Mouse (Mus musculus) heart, embryonic 16.5 days (tissue): ENCODE results near the gene Cyp26b1. TPM values are rescaled to one million over a fixed set of nuclear protein-coding genes. Genes with fewer than 3 reads are reported as not detected.

Experiments used
- ATAC-seq: fragments of 200-750 bp; cut with Nextera tagmentation; replicated peaks from 2 replicates; pipeline ENCODE4 v1.8.0; 2017; ENCODE audit warnings: moderate number of reproducible peaks; ENCODE audit not compliant: insufficient read depth, low FRiP score; ENCODE audit errors: extremely low read depth
- H3K27ac ChIP-seq: fragments of 300-500 bp; sonication (generic); 2 replicates; pipeline ENCODE4 v1.5.1; 2014; ENCODE audit warnings: mild to moderate bottlenecking, low read length, control low read depth, moderate library complexity
- H3K27me3 ChIP-seq: fragments of 300-500 bp; sonication (generic); 2 replicates; pipeline ENCODE4 v1.6.1; 2014; ENCODE audit warnings: low read length, mixed read lengths; ENCODE audit not compliant: control insufficient read depth, insufficient read depth
- H3K36me3 ChIP-seq: fragments of 300-500 bp; sonication (generic); 2 replicates; pipeline ENCODE4 v1.6.1; 2014; ENCODE audit not compliant: control insufficient read depth, insufficient read depth
- H3K4me1 ChIP-seq: fragments of 300-500 bp; sonication (generic); 2 replicates; pipeline ENCODE4 v1.6.1; 2014; ENCODE audit warnings: low read length, mixed read lengths; ENCODE audit not compliant: control insufficient read depth, insufficient read depth
- H3K4me2 ChIP-seq: fragments of 300-500 bp; sonication (generic); 2 replicates; pipeline ENCODE4 v1.6.1; 2014; ENCODE audit warnings: low read depth, mild to moderate bottlenecking, control low read depth, low read length
- H3K4me3 ChIP-seq: fragments of 300-500 bp; sonication (generic); 2 replicates; pipeline ENCODE4 v1.5.1; 2014; ENCODE audit warnings: mild to moderate bottlenecking, control low read depth, low read length
- H3K9ac ChIP-seq: fragments of 300-500 bp; sonication (generic); 2 replicates; pipeline ENCODE4 v1.6.1; 2014; ENCODE audit warnings: low read length, control low read depth
- H3K9me3 ChIP-seq: fragments of 300-500 bp; sonication (generic); replicated peaks from 2 replicates; pipeline ENCODE4 v1.6.1; 2016; ENCODE audit warnings: low read length; ENCODE audit not compliant: control insufficient read depth
- WGBS: fragments of 180-500 bp; shearing (Covaris S2); extraction: QIAGEN DNeasy Blood & Tissue Kit; methylation state at CpG from one replicate; pipeline ENCODE4 v1.1.7; 2014; 5-methylcytosine and 5-hydroxymethylcytosine counted together
- polyA plus RNA-seq: library from polyadenylated mRNA; unstranded; fragments of >200 nt; fragmentation: Nextera tagmentation; extraction: Ambion mirVana; gene quantifications from 2 replicates; pipeline ENCODE4 v1.2.1, GENCODE M21; 2015

The Cyp26b1 gene
- polyA plus RNA-seq, 1 experiment from 2014 or later: 1.7 TPM

DNA sequence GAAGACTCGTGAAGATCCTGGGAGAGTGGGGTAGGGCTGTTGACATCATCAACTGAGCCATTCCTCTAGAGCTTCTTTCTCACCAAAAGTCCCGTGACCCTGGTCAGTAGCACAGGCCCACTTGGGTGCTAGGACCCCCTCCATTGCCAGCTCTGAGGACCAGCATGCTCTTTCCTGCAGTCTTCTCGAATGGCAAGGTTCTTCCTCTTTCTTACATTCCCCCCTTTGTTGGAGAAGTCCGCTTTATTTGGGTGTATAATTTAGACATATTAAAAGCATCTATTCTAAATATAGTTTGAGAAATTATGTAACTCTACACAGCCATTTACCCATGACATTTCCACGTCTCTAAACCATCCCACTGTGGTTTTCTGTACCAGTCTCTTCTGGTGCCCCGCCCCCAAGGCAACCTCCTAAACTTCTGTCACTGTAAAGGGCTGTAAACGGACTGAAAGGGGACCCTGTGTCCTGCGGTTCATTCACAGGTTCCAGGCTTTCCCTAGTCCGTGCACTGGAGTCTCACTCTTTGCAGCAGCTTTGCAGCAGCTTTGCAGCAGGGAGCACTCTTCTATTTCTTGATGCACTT is 43.8 kb downstream of the Cyp26b1 start:
- no peaks in the 10 kb centered on the region for H3K4me1 ChIP-seq
- no peaks in the 10 kb centered on the region for H3K36me3 ChIP-seq
- H3K27ac ChIP-seq: no peak overlapping the region
- no peaks in the 10 kb centered on the region for H3K9me3 ChIP-seq
- WGBS: 60% methylated on average over 9 of the region's 9 CpGs
- no peaks in the 10 kb centered on the region for H3K27me3 ChIP-seq
- H3K9ac ChIP-seq: no peak overlapping the region
- H3K4me2 ChIP-seq: no peak overlapping the region
- ATAC-seq: no peak
- H3K4me3 ChIP-seq: no peak overlapping the region

DNA sequence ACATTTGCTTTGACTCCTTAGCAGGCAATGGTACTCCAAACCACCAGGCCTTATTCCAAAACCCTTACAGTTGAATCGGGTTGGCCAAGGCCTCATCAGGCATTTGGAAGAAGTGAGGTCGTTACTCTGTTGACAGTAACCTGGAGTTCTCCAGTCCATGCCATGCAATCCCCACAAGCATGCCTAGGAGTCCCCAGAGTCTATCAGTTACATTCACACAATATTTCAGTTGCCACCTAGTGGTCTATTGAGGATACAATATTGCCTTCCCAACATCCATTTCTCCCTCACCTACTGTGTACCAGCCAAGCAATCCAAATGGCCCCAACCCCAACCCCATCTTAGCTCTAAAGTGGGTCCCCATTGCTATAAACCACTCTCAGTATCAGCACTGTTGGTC is 48.3 kb downstream of the Cyp26b1 start:
- Histone ChIP-seq H3K4me3 (no peak overlapping the region), H3K4me2 (no peak overlapping the region), H3K4me1 (no peaks in the 10 kb centered on the region), H3K27ac (no peak overlapping the region), H3K36me3 (no peaks in the 10 kb centered on the region), H3K9ac (no peak overlapping the region), H3K9me3 (no peaks in the 10 kb centered on the region), H3K27me3 (no peaks in the 10 kb centered on the region)
- no peak; the same call in 1 of the 2 replicates for ATAC-seq
- 75% methylated on average over 2 of the region's 2 CpGs for whole genome bisulfite sequencing

- no peak overlapping the region for H3K27ac ChIP-seq
- H3K9me3 ChIP-seq: no peaks in the 10 kb centered on the region
- H3K4me1 ChIP-seq: no peaks in the 10 kb centered on the region
- no peak overlapping the region for H3K9ac ChIP-seq
- no peak for ATAC-seq
- H3K36me3 ChIP-seq: no peaks in the 10 kb centered on the region
- WGBS: 72% methylated on average over 3 of the region's 3 CpGs
- H3K4me2 ChIP-seq: no peak overlapping the region
- no peaks in the 10 kb centered on the region for H3K27me3 ChIP-seq
- no peak overlapping the region for H3K4me3 ChIP-seq
Measured at GRCm38 (mm10) chr6:84544359-84544758, 49.3 kb downstream of the Cyp26b1 start.

DNA sequence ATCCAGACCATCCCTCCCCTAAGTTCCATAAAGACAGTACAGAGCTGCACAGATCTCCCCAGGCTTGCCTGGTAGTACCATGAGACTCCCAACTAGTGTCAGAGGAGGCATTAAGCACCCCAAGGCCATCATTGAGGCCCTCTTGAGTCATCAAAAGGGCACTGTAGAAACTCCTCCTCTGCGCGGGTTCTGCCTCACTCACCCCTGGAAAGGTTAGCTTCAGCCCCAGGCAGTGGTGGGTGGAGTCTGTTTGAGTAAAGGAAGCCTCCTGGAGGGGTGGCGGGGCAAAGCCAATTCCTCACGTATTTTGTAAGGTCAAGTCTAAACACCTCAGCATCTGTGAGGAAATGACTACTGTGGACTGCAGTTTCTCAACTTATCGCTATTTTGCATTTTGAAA is 50.2 kb downstream of the Cyp26b1 start:
- no peak for ATAC-seq
- Histone ChIP-seq H3K4me3 (no peak overlapping the region), H3K9ac (no peak overlapping the region), H3K4me1 (no peaks in the 10 kb centered on the region), H3K9me3 (no peaks in the 10 kb centered on the region), H3K4me2 (no peak overlapping the region), H3K36me3 (no peaks in the 10 kb centered on the region), H3K27me3 (no peaks in the 10 kb centered on the region), H3K27ac (no peak overlapping the region)
- 42% methylated on average over 5 of the region's 5 CpGs for WGBS

DNA sequence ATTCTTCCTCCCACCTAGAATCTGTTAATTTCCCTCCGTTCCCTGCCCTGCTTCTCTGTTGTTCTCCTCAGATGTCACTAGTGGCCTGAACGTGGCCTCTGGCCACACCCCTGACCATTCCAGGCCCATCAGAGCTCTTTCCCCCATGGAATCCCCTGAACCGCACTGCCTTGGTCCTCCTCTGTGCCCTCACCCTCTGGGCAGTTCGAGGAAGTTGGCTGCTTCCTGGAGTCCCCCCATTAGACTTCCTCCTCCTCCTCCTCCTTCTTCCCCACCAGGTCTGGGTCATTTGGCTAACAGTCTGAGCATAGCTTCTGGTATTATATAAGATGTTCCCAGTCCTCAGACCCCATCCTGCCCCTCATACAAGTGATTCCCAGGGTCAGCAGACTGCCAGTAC is 53.8 kb downstream of the Cyp26b1 start:
- H3K27ac ChIP-seq: no peak overlapping the region
- H3K4me3 ChIP-seq: no peak overlapping the region
- H3K9ac ChIP-seq: no peak overlapping the region
- no peaks in the 10 kb centered on the region for H3K9me3 ChIP-seq
- H3K4me2 ChIP-seq: no peak overlapping the region
- ATAC-seq: no peak
- WGBS: 41% methylated on average over 4 of the region's 4 CpGs
- H3K36me3 ChIP-seq: no peaks in the 10 kb centered on the region
- H3K27me3 ChIP-seq: no peaks in the 10 kb centered on the region
- H3K4me1 ChIP-seq: no peaks in the 10 kb centered on the region

DNA sequence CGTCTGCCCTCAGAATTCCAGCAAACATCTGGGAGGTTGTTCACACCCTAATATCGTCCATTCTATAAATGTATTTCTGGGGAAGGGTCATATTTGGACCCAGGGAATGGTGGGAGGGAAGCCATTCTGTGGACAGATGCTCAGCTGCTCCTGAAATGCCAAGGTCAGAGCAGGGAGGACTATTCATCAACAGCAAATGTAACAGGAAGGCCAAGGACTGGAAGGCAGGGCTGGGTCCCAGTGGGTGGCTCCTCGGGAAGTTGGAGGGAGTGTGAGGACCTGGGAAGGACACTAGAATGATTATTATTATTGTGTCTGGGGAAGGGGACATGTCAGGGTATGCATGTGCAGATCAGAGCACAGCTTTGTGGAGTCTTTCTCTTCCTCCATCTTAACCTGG is 55.0 kb downstream of the Cyp26b1 start:
- no peak for ATAC-seq
- WGBS: 63% methylated on average over 3 of the region's 3 CpGs
- H3K4me1 ChIP-seq: no peaks in the 10 kb centered on the region

DNA sequence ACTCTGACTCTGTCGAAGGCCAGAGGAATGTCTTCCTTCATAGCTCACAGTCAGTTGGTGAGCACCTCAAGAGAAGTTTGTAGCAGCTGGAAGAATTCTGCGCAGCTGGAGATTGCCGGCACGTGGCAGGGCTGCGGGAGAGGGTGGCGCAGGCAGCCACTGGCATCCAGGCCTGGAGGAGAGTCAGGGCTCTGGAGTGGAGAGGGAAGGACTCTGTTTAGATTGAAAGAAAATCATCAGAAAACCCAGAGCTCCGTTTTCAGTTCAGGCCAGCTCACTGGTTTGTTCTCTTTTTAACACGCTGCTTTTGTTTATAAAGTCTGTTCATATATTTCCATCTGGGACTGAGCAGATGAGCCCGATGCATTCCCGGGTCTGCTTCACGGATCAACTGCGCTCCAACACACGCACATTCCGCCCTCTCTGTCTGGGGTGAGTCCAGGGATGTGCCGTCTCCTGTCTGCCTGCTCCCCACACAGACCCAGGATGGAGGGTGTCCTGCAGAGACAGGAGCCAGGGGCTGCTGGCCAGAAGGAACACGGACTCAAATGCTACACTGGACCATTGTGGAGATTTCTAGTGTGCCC is 56.0 kb downstream of the Cyp26b1 start:
- 63% methylated on average over 16 of the region's 16 CpGs for WGBS
- no peaks in the 10 kb centered on the region for H3K9me3 ChIP-seq
- no peaks in the 10 kb centered on the region for H3K36me3 ChIP-seq
- no peaks in the 10 kb centered on the region for H3K27me3 ChIP-seq
- no peak overlapping the region for H3K4me2 ChIP-seq
- no peak for ATAC-seq
- H3K27ac ChIP-seq: no peak overlapping the region
- H3K9ac ChIP-seq: no peak overlapping the region
- no peak overlapping the region for H3K4me3 ChIP-seq
- H3K4me1 ChIP-seq: no peaks in the 10 kb centered on the region

More for the DNA sequence above, 55.0 kb downstream of the Cyp26b1 start:
- H3K4me2 ChIP-seq: no peak overlapping the region
- H3K27ac ChIP-seq: no peak overlapping the region
- H3K9me3 ChIP-seq: no peaks in the 10 kb centered on the region
- no peaks in the 10 kb centered on the region for H3K36me3 ChIP-seq
- no peak overlapping the region for H3K4me3 ChIP-seq
- no peak overlapping the region for H3K9ac ChIP-seq
- H3K27me3 ChIP-seq: no peaks in the 10 kb centered on the region

DNA sequence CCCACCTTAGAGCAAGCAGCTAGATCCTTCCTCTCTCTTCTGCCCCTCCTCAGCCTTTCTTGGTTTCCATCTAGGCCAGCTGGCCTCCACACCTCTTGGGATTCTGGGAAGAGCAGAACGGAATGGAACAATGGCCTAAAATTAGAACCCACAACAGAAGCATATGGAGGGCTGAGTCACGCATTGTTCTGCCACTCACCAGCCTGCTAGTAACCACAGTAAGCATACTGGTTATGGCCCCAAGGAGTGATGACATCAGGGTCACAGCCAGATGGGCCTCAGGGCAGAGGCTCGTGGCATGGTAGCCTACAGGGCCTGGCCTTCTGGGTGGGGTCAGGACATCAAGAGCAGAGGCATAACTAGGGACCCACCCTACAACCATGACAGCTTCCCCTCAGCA is 58.8 kb downstream of the Cyp26b1 start:
- no peaks in the 10 kb centered on the region for H3K36me3 ChIP-seq
- H3K9me3 ChIP-seq: no peaks in the 10 kb centered on the region
- H3K27me3 ChIP-seq: no peaks in the 10 kb centered on the region
- no peak overlapping the region for H3K27ac ChIP-seq
- ATAC-seq: no peak
- 49% methylated on average over 3 of the region's 3 CpGs for WGBS
- H3K4me3 ChIP-seq: no peak overlapping the region
- no peak overlapping the region for H3K4me2 ChIP-seq
- H3K4me1 ChIP-seq: no peaks in the 10 kb centered on the region
- H3K9ac ChIP-seq: no peak overlapping the region

DNA sequence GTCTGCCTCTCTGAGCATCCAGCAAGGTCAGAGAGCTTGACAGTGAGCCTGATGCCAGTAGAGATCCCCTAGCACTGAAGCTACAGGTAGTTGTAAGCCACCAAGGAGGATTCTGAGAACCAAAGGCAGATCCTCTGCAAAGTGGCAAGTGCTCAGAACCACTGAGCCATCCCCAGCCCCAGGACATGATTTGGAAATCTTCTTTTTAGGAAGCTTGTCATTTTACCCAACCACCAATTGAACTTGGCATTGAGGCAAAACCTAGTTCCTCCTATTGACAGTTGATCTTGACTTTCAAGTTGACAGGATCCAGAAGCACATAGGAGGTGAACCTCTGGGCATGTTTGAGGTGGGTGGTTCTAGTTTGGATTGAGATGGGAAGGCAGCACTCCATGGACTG is 63.8 kb downstream of the Cyp26b1 start:
- ATAC-seq: no peak
- H3K36me3 ChIP-seq: no peaks in the 10 kb centered on the region
- no peaks in the 10 kb centered on the region for H3K9me3 ChIP-seq
- H3K27ac ChIP-seq: no peak overlapping the region
- no peak overlapping the region for H3K4me3 ChIP-seq
- H3K9ac ChIP-seq: no peak overlapping the region
- H3K4me2 ChIP-seq: no peak overlapping the region
- H3K27me3 ChIP-seq: no peaks in the 10 kb centered on the region
- H3K4me1 ChIP-seq: no peaks in the 10 kb centered on the region
